Mouse (Mus musculus): ENCODE data around the gene Sfmbt2.
"Not testable (repeated sequence)": the region's sequence is repeated elsewhere in the genome, so short reads cannot be mapped to it uniquely, and the experiment has no call there.

Sfmbt2 gene

DNA sequence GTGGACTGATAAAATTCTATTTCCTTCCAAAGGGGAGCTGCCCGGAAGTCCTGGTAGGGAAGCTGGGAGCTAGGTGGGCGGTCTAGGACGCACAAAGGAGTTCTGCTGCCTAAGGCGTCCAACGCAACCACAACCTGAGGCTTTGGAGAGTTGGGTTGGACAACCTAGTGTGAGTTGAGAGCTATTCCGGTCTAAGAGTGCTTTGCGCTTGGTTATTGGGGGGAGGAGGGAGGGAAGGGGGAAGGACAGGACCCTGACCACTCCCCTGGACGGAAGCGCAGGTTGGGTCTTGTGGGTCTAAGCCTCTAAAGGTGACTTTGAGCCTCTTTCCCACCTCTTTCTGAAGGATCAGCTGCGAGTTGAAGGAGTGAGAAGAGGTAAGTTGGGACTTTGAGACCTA, at the start of gene Sfmbt2:
Gene Sfmbt2, plus strand, starts transcription at position 335 of the 400 bp plus-strand sequence.
- in situ Hi-C loops (cut with MboI; ENCODE audit: low pct_unique_long_range_greater_than_20kb in 1 of 2, low sequenced_read_pairs in 2 of 2, unreplicated experiment in 1 of 2), result loop anchor here in 1 of 2 experiments (25.0 kb wide), 1 partner anchor 483 kb away; the partner anchor contains the start of genes 4930412O13Rik, 9230102O04Rik and Gata3

DNA sequence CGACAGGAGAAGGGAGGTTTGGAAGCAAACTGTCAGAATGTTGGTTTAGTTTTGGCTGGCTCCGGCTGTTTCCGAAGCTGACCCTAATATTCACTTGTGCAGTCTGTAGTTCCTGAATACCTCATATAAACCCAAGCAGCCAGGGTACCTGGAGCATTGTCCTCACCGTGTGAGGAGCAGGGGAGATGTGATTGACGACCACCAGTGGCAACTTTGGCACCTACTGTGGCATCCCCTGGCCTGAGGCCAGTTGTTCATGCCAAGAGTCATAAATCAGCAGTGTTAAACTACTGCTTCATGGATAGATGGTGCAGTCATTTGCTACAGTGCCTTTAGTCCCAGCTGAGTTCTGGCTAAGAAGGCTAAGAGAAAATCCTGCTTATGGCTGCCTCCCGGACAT, 49.2 kb upstream of the Sfmbt2 start:
- in situ Hi-C loops (cut with MboI; ENCODE audit: low pct_unique_long_range_greater_than_20kb in 1 of 2, low sequenced_read_pairs in 2 of 2, unreplicated experiment in 1 of 2), result no loop called here

DNA sequence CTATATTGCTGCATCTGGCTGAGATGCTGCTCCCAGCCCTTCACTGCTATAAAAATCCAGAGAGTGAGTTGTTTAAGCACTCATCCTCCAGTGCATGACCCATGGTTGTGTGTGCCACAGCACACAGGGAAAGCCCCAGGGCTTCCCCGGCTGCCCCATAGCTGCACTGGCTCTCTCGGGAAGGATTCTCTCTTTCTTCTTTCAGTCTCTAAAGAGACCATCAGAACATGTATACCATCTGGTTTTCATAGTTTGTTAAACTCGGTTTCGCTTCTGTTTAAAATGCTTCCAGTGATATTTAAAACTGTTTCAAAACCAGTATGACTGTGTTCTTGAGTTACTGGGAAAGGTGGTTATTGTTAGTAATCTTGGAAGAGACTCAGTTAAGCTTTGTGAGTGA, 47.1 kb upstream of the Sfmbt2 start:
- in situ Hi-C loops (cut with MboI; ENCODE audit: low pct_unique_long_range_greater_than_20kb in 1 of 2, low sequenced_read_pairs in 2 of 2, unreplicated experiment in 1 of 2), result no loop called here

DNA sequence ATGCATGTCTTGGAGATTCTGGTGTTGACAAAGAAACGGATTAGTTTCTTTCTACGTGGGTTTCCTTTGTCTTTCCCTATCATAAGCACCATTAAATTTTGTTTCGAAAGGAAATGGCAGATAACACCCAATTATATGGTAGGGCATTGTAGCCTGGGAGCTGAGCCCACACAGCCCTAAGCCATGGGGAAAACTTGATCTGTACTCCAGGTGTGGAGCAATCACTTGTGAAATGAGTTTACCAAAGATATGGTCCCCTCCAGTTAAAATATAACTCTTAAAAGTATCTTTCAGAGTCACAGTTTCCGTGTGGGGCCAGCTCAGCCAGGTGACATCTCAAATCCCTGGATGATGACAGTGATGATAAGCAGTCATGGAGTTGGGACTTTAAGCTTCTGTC, 45.3 kb upstream of the Sfmbt2 start:
- in situ Hi-C loops (cut with MboI; ENCODE audit: low pct_unique_long_range_greater_than_20kb in 1 of 2, low sequenced_read_pairs in 2 of 2, unreplicated experiment in 1 of 2), result no loop called here

- in situ Hi-C loops (cut with MboI; ENCODE audit: low pct_unique_long_range_greater_than_20kb in 1 of 2, low sequenced_read_pairs in 2 of 2, unreplicated experiment in 1 of 2), result no loop called here
Observed at GRCm38 (mm10) chr2:10330216-10330615, 40.1 kb upstream of the Sfmbt2 start.

DNA sequence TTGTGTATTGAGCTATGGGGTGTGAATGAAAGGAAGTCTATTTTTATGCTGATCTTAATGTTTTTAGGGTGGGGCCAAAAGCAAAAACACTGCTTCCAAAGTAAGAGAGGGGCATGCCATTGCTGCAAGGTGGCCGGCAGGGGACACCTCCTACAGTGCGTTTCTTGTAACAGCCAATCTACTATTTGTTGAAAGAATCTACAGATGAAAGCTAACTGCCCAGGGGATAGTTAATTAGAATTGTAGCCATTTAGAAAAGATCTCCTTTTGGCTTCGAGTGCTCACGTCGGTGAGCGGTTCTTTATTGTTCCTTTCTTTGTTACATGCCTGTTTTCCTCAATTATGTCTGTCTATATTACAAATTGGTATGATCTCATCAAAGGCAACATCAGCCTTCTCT, 36.0 kb upstream of the Sfmbt2 start:
- in situ Hi-C loops (cut with MboI; ENCODE audit: low pct_unique_long_range_greater_than_20kb in 1 of 2, low sequenced_read_pairs in 2 of 2, unreplicated experiment in 1 of 2), result no loop called here

GRCm38 (mm10) chr2:10335037-10335608, 35.2 kb upstream of the Sfmbt2 start:
- in situ Hi-C loops (cut with MboI; ENCODE audit: low pct_unique_long_range_greater_than_20kb in 1 of 2, low sequenced_read_pairs in 2 of 2, unreplicated experiment in 1 of 2), result no loop called here

DNA sequence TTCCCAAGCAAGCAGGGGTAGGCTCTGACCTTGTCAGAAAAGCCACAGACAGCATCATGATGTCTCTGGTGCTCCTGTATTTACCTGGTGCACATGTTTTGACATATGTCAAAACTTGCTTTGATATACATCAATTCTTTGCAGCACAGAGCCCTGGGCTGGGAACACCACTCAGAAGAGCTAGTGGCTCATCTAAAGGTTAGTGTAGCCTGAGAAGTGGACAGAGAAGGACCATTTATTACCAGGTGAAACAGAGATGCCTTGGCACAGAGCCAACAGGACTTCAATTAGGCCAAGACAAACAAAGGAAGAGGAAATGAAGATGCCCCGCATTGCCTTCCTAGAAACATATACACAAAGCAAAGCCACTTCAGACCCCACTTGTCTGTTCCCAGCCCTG, 30.3 kb upstream of the Sfmbt2 start:
- in situ Hi-C loops (cut with MboI; ENCODE audit: low pct_unique_long_range_greater_than_20kb in 1 of 2, low sequenced_read_pairs in 2 of 2, unreplicated experiment in 1 of 2), result no loop called here

DNA sequence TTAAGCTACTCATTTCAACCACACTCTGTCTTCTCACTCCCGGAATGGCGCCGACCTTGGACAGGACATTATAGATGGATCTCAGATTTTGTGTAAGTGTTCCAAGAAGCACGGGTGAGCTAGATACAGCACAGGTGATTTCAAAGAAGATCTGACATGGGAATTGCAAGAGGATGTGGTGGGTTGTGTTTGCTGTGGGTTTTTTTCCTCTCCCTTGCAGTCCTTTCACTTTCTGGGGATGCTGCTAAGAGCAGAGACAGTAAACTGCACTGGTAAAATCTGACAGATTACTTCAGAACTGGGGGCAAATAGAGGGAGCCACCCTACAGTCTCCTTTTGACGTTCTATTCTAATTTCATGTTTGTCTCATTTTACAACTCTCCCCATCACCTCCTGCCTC, 26.8 kb upstream of the Sfmbt2 start:
- in situ Hi-C loops (cut with MboI; ENCODE audit: low pct_unique_long_range_greater_than_20kb in 1 of 2, low sequenced_read_pairs in 2 of 2, unreplicated experiment in 1 of 2), result no loop called here

- in situ Hi-C loops (cut with MboI; ENCODE audit: low pct_unique_long_range_greater_than_20kb in 1 of 2, low sequenced_read_pairs in 2 of 2, unreplicated experiment in 1 of 2), result not testable (repeated sequence)
Observed at GRCm38 (mm10) chr2:10344073-10344472, 26.2 kb upstream of the Sfmbt2 start.

DNA sequence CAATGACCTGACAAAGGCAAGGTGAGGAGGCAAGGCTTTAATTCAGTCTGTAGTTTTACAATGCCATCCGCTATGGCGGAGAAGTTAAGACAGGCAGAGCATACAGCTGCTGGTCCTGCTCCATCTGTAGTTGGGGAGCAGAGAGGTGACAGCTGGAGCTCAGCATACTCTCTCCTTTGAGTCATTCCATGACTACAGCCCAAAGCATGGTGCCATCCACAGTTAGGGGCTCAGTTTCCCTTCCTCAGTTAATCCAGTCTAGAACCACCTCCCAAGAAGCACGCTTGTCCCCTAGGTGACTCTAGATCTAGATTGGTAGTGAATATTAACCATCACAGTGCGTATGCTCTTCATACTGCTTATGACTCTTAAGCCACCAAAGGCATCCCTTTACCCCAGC, 23.1 kb upstream of the Sfmbt2 start:
- in situ Hi-C loops (cut with MboI; ENCODE audit: low pct_unique_long_range_greater_than_20kb in 1 of 2, low sequenced_read_pairs in 2 of 2, unreplicated experiment in 1 of 2), result no loop called here

DNA sequence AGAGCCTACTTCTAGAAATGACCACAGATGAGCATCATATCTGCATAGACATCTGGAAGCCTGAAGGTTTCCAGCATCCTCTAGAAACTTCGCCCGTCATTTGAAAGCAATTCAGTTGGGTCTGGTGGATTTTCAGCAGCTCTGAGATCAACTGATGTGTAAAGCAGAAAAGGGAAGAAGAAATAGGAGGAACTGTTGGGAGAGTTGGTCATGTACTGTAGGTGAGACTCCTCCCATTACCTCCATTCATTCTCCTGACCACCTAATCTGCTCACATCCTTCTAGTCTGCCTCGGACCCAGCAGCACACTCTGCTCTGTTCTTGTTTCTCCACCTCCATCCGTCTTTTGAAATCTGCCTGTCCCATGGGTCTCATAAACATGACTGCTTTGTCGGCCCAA, 22.3 kb upstream of the Sfmbt2 start:
- in situ Hi-C loops (cut with MboI; ENCODE audit: low pct_unique_long_range_greater_than_20kb in 1 of 2, low sequenced_read_pairs in 2 of 2, unreplicated experiment in 1 of 2), result no loop called here

DNA sequence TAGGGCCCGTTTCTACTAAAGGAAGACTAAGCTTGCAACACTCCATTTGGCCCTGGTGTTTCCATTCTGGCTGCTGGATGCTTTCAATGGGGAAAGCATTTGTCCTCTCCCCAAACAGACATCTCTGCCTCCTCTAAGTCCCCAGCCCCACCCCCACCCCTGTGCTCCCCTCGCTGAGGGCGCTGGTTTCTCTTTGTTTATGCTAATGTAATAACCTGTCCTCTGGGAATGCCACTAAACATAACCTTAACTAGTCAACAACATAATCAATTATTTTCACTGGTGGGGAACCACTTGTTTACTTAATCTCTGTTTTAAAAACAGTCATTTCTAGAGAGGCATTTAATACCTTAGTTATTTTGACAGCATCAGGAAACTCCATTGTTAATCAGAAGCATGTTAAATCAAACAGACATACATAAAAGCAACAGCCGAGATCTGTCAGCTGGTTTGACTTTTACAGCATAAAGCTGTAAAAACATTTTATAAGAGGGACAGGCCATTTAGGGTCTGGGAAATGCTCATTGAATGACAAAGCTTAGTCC, 20.0 kb upstream of the Sfmbt2 start:
- in situ Hi-C loops (cut with MboI; ENCODE audit: low pct_unique_long_range_greater_than_20kb in 1 of 2, low sequenced_read_pairs in 2 of 2, unreplicated experiment in 1 of 2), result loop anchor here in 1 of 2 experiments (25.0 kb wide), 1 partner anchor 463 kb away; the partner anchor contains the start of genes 4930412O13Rik, 9230102O04Rik and Gata3

- in situ Hi-C loops (cut with MboI; ENCODE audit: low pct_unique_long_range_greater_than_20kb in 1 of 2, low sequenced_read_pairs in 2 of 2, unreplicated experiment in 1 of 2), result loop anchor here in 1 of 2 experiments (25.0 kb wide), 1 partner anchor 464 kb away; the partner anchor contains the start of genes 4930412O13Rik, 9230102O04Rik and Gata3
Observed at GRCm38 (mm10) chr2:10351125-10351524, 19.2 kb upstream of the Sfmbt2 start.

DNA sequence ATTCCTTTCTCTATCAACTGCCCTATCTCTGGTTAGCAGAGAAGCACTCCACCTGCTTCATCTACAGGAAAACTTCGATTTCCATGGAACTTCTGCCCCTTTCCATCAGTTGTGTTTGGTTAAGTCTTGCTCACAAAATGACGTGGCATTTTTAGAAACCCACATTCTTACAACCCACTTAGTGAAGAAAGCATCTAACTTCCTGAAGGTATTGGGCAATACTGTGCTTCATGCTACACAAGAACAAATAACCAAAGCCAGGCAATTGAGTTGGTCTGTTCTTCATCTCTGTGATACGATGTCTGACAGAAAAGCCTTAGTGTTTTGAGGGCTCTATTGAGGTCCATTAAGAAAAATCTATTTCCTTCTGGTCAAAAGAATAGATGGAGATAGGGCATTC, 17.4 kb upstream of the Sfmbt2 start:
- in situ Hi-C loops (cut with MboI; ENCODE audit: low pct_unique_long_range_greater_than_20kb in 1 of 2, low sequenced_read_pairs in 2 of 2, unreplicated experiment in 1 of 2), result loop anchor here in 1 of 2 experiments (25.0 kb wide), 1 partner anchor 466 kb away; the partner anchor contains the start of genes 4930412O13Rik, 9230102O04Rik and Gata3

DNA sequence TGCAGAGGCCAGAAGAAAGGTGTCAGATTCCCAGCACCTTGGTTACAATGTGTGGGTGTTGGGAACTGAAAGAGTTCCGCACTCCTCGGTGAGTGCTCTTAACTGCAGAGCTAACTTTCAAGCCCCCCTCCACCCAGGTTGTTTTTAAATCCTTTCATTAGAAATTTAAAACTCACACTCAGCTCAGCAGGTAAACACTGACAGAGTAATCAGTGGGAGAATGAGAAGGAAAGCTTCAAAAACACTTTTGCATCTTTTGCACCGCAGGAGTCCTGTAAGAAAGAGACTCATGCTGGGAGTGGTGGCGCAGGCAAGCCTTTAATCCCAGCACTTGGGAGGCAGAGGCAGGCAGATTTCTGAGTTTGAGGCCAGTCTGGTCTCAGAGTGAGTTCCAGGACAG, 16.4 kb upstream of the Sfmbt2 start:
- in situ Hi-C loops (cut with MboI; ENCODE audit: low pct_unique_long_range_greater_than_20kb in 1 of 2, low sequenced_read_pairs in 2 of 2, unreplicated experiment in 1 of 2), result loop anchor here in 1 of 2 experiments (25.0 kb wide), 1 partner anchor 467 kb away; the partner anchor contains the start of genes 4930412O13Rik, 9230102O04Rik and Gata3

DNA sequence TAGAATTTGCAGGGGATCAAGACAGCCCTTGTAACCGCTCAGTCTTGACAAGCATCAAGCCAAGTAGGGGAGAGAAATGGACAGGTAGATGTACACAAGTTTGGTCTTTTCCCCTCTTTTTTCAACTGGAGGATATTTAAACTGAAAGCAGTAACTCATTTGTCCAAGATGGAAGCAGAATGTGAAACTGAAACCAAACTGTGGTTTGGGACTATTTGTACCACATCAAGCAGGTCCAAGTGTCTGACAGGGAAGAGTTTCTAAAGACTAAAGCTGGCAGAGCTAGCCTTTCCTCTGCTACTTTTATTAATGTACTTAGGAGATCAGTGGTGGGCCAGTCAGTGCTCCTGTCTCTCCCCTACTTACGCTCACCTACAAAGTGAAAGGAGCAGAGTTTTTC, 10.4 kb upstream of the Sfmbt2 start:
- in situ Hi-C loops (cut with MboI; ENCODE audit: low pct_unique_long_range_greater_than_20kb in 1 of 2, low sequenced_read_pairs in 2 of 2, unreplicated experiment in 1 of 2), result loop anchor here in 1 of 2 experiments (25.0 kb wide), 1 partner anchor 473 kb away; the partner anchor contains the start of genes 4930412O13Rik, 9230102O04Rik and Gata3

DNA sequence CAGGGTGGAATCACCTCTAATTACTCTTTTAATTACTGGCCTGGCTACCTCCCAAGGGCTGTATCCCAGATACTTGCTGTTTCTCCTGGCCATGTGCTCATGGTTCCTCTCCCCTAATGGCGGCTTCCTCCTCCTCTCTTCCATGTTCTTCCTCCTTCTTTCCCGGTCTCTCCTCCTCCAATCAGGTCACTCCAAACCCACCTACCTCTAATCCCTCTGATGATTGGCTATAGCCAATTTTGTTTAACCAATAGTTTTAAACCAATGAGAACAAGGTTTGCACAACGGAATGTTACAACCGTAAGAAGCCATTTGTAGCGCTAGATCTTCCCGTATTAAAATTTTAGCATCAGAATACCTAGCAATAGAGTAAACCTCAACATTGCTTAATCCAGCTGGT, 5.2 kb upstream of the Sfmbt2 start:
- in situ Hi-C loops (cut with MboI; ENCODE audit: low pct_unique_long_range_greater_than_20kb in 1 of 2, low sequenced_read_pairs in 2 of 2, unreplicated experiment in 1 of 2), result loop anchor here in 1 of 2 experiments (25.0 kb wide), 1 partner anchor 478 kb away; the partner anchor contains the start of genes 4930412O13Rik, 9230102O04Rik and Gata3

- in situ Hi-C loops (cut with MboI; ENCODE audit: low pct_unique_long_range_greater_than_20kb in 1 of 2, low sequenced_read_pairs in 2 of 2, unreplicated experiment in 1 of 2), result loop anchor here in 1 of 2 experiments (25.0 kb wide), 1 partner anchor 479 kb away; the partner anchor contains the start of genes 4930412O13Rik, 9230102O04Rik and Gata3
Observed at GRCm38 (mm10) chr2:10366284-10366683, 4.0 kb upstream of the Sfmbt2 start.
